Mouse (Mus musculus) heart, adult 2 months (tissue): ENCODE measurements at regions not wholly inside any gene's neighbourhood (a gene's known extent, or its start where the extent isn't known, plus 50 kb on each side); places are given as distances from the start of the nearest gene placed in this dataset.

Experiments
- DNase-seq, 2 experiments: peaks; one replicate each; pipeline ENCODE4 v3.0.0; 2021
- H3K27ac ChIP-seq: fragments of 200-600 bp; 2 replicates; pipeline ENCODE4 v1.8.1; 2022
- H3K27me3 ChIP-seq: fragments of 200-500 bp; 2 replicates; pipeline ENCODE4 v1.6.1; 2012; ENCODE audit warnings: mild to moderate bottlenecking, low read length, inconsistent platforms, mixed read lengths; ENCODE audit not compliant: control insufficient read depth, insufficient read depth
- H3K36me3 ChIP-seq: fragments of 200-500 bp; 2 replicates; pipeline ENCODE4 v1.6.1; 2012; ENCODE audit warnings: low read length, inconsistent platforms; ENCODE audit not compliant: control insufficient read depth, insufficient read depth
- H3K4me1 ChIP-seq: fragments of 200-500 bp; 2 replicates; pipeline ENCODE4 v1.6.1; 2011; ENCODE audit warnings: low read length; ENCODE audit not compliant: control insufficient read depth, insufficient read depth
- H3K4me3 ChIP-seq: fragments of 200-600 bp; 2 replicates; pipeline ENCODE4 v1.8.1; 2022
- H3K79me2 ChIP-seq: fragments of 200-500 bp; replicated peaks from 2 replicates; pipeline ENCODE4 v1.6.1; 2012; ENCODE audit warnings: mild to moderate bottlenecking, inconsistent platforms, low read length, moderate library complexity, mixed read lengths; ENCODE audit not compliant: control insufficient read depth, insufficient read depth
- H3K9ac ChIP-seq: fragments of 200-500 bp; 2 replicates; pipeline ENCODE4 v1.6.1; 2012; ENCODE audit warnings: low read depth, mild to moderate bottlenecking, control low read depth, inconsistent platforms, low read length, mixed read lengths
- CTCF ChIP-seq: fragments of 200-600 bp; IDR thresholded peaks from 2 replicates; pipeline ENCODE4 v1.8.1; 2022; ENCODE audit warnings: antibody characterized with exemption, mild to moderate bottlenecking, moderate library complexity
- EP300 ChIP-seq: fragments of 200-500 bp; IDR thresholded peaks from 2 replicates; pipeline ENCODE4 v1.6.1; 2011; ENCODE audit warnings: low read depth, low read length, control low read depth; ENCODE audit not compliant: insufficient read depth
- POLR2A ChIP-seq: fragments of 200-500 bp; IDR thresholded peaks from 2 replicates; pipeline ENCODE4 v1.6.1; 2011; ENCODE audit warnings: mild to moderate bottlenecking, low read depth, low read length, control low read depth; ENCODE audit not compliant: insufficient read depth
- WGBS: fragments of 180-500 bp; shearing (Covaris S2); methylation state at CpG from one replicate; pipeline ENCODE4 v1.1.7; 2018; 5-methylcytosine and 5-hydroxymethylcytosine counted together
- intact Hi-C: fragments of 180-260 bp; cut with DNase I; formaldehyde crosslinking; loops from one replicate; pipeline ENCODE4 v1.15.1; 2025

DNA sequence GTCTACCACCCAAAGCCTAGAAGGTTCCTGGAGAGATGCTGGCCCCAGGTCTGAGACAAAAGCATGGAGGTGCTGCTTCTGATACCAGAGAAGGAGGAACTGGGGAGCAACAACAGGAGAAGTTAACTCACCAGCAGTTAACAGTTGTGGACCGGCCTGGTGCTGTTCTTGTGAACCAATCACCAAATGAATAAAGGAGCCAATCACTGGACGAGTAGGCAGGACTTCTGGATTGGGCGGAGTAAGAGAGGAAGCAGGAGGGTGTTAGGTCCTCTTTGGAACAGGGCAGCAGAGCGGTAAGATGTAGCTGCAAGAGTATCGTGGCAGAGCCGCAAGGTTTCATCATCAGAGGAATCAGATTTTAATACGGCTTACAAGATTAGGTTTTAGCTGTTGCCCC lies 57.7 kb upstream of the Elovl6 start:
- intact Hi-C loops: no loop called here
- TF ChIP-seq CTCF (no peak), POLR2A (no peak), EP300 (no peak)
- H3K9ac ChIP-seq: no peak overlapping the region

DNA sequence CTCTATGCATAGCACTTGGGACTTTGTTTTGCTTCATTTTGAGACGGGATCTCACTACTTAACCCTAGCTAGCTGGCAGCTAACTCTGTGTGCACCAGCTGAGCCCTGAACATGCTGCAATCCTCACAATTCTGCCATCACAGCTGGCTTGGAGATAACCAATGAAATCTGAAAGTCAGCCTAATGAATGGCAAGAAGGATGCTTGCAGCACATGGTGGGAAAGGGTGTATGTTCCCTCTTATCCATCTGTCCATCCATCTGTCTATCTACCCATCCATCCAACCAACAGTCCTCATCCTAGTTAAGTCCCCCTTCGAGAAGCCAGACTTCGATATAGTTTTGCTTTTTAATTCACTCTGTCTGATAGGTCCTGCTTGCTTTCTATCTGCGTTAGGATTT lies 55.9 kb upstream of the Elovl6 start:
- Histone ChIP-seq H3K36me3 (no peaks in the 10 kb centered on the region), H3K79me2 (no peaks in the 10 kb centered on the region), H3K4me1 (no peaks in the 10 kb centered on the region), H3K27me3 (no peaks in the 10 kb centered on the region), H3K9ac (no peak overlapping the region), H3K27ac (no peak overlapping the region), H3K4me3 (no peak overlapping the region)
- WGBS: 87% methylated on average over 4 of the region's 4 CpGs
- TF ChIP-seq EP300 (no peak), POLR2A (no peak), CTCF (no peak)
- no peak for DNase-seq
- intact Hi-C loops: no loop called here

More for the DNA sequence above, 57.7 kb upstream of the Elovl6 start:
- H3K4me1 ChIP-seq: no peaks in the 10 kb centered on the region
- no peaks in the 10 kb centered on the region for H3K27me3 ChIP-seq
- no peaks in the 10 kb centered on the region for H3K79me2 ChIP-seq
- H3K27ac ChIP-seq: no peak overlapping the region
- no peak overlapping the region for H3K4me3 ChIP-seq
- 86% methylated on average over 7 of the region's 7 CpGs for WGBS
- no peaks in the 10 kb centered on the region for H3K36me3 ChIP-seq
- no peak for DNase-seq

DNA sequence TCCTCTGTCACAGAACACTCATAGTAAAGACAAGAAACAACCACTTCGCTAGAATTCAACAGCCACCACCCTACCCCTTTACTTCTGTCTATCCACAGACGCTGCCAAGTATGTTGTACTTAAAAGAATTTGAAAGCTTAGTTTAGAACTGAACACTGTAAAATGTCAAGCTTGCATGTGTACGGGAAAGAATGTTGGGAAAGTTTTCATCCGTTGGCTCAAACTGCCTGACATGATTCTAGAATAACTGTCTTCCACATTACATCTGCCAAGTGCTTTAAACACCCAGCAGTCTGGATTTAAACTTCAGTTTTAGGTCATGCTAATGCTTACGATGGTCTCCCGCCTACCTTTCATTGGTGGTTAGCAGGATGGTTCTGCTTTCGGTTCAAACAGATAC lies 54.1 kb upstream of the Elovl6 start:
- Histone ChIP-seq H3K9ac (no peak overlapping the region), H3K4me1 (no peaks in the 10 kb centered on the region), H3K27ac (no peak overlapping the region), H3K27me3 (no peaks in the 10 kb centered on the region), H3K79me2 (no peaks in the 10 kb centered on the region), H3K36me3 (no peaks in the 10 kb centered on the region), H3K4me3 (no peak overlapping the region)
- TF ChIP-seq POLR2A: no peak
- TF ChIP-seq CTCF: no peak
- TF ChIP-seq EP300: no peak
- WGBS: 81% methylated on average over 7 of the region's 7 CpGs
- DNase-seq: no peak
- intact Hi-C loops: no loop called here

DNA sequence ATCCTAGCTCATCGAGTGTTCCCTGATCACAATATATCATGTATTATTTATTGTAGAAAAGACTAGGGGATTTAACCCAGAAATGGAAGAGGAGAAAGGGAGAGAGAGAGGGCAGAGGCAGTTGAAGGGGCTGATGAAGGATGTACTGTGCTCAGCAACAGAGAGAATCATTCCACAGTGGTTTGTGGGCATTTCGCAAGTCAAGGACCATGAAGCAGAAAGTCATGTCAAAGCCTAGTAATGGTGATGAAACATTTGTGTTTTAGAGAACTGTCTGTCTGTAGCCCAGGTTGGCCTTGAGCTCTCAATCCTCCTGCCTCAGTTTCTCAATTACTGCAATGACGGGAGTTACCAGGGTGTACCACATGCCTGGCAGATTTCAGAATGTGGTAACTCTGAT lies 50.9 kb upstream of the Elovl6 start:
- Histone ChIP-seq H3K27me3 (no peaks in the 10 kb centered on the region), H3K4me3 (no peak overlapping the region), H3K27ac (no peak overlapping the region), H3K79me2 (no peaks in the 10 kb centered on the region), H3K9ac (no peak overlapping the region), H3K36me3 (no peaks in the 10 kb centered on the region), H3K4me1 (no peaks in the 10 kb centered on the region)
- 94% methylated on average over 3 of the region's 3 CpGs for WGBS
- DNase-seq: no peak
- TF ChIP-seq EP300 (no peak), POLR2A (no peak), CTCF (no peak)
- intact Hi-C loops: no loop called here
